Mouse (Mus musculus): Measurements from ENCODE around the gene Slc22a15. TPM values are rescaled to one million over a fixed set of nuclear protein-coding genes. Genes with fewer than 3 reads are reported as not detected.
A peak's percentile ranks its signal among the peaks of the same experiment; 100 is the strongest.

Slc22a15 gene
- total and polyA plus RNA-seq, 2 experiments from 2014 or later, result 5.3 to 9.8 TPM

- DNase-seq (peak; percentile 26), ATAC-seq (peak; percentile 51; the same call in 1 of the 2 replicates)
- Histone ChIP-seq H3K9ac (no peak overlapping the region), H3K4me2 (ENCODE audit: low read depth) (no peak overlapping the region), H3K9me3 (ENCODE audit: low read length) (no peaks in the 10 kb centered on the region), H3K27me3 (ENCODE audit: insufficient read depth, low read length) (no peaks in the 10 kb centered on the region), H3K27ac (ENCODE audit: low read depth, low read length) (no peak overlapping the region), H3K4me1 (ENCODE audit: insufficient read depth) (no peaks in the 10 kb centered on the region), H3K36me3 (ENCODE audit: insufficient read depth) (peaks cover 7% of the 10 kb centered on the region; the same call in 1 of the 2 replicates), H3K4me3 (ENCODE audit: low read depth, low read length) (no peak overlapping the region)
- WGBS, result 78% methylated on average over 7 of the region's 7 CpGs
- no peak for TF ChIP-seq CTCF (IDR thresholded peaks at IDR 0.05; ENCODE audit: low read depth)
These were observed 51.1 kb downstream of the Slc22a15 start for GRCm38 (mm10) chr3:101873061-101873675.

GRCm38 (mm10) chr3:101871951-101872350 is 52.3 kb downstream of the Slc22a15 start:
- H3K27me3 ChIP-seq (ENCODE audit: insufficient read depth, low read length), result no peaks in the 10 kb centered on the region
- 88% methylated on average over 9 of the region's 9 CpGs for WGBS
- no peak overlapping the region for H3K9ac ChIP-seq
- H3K4me3 ChIP-seq (ENCODE audit: low read depth, low read length), result no peak overlapping the region
- no peaks in the 10 kb centered on the region for H3K9me3 ChIP-seq (ENCODE audit: low read length)
- H3K4me2 ChIP-seq (ENCODE audit: low read depth), result no peak overlapping the region
- no peak for TF ChIP-seq CTCF (IDR thresholded peaks at IDR 0.05; ENCODE audit: low read depth)
- H3K36me3 ChIP-seq (ENCODE audit: insufficient read depth), result peaks cover 3% of the 10 kb centered on the region; the same call in 1 of the 2 replicates
- H3K27ac ChIP-seq (ENCODE audit: low read depth, low read length), result no peak overlapping the region
- DNase-seq (no peak), ATAC-seq (no peak)
- no peaks in the 10 kb centered on the region for H3K4me1 ChIP-seq (ENCODE audit: insufficient read depth)

- ATAC-seq (no peak), DNase-seq (no peak)
- TF ChIP-seq CTCF (IDR thresholded peaks at IDR 0.05; ENCODE audit: low read depth), result no peak
- Histone ChIP-seq H3K4me1 (ENCODE audit: insufficient read depth) (no peaks in the 10 kb centered on the region), H3K4me3 (ENCODE audit: low read depth, low read length) (no peak overlapping the region), H3K36me3 (ENCODE audit: insufficient read depth) (peaks cover 13% of the 10 kb centered on the region), H3K27me3 (ENCODE audit: insufficient read depth, low read length) (no peaks in the 10 kb centered on the region), H3K4me2 (ENCODE audit: low read depth) (no peak overlapping the region), H3K27ac (ENCODE audit: low read depth, low read length) (no peak overlapping the region), H3K9me3 (ENCODE audit: low read length) (no peaks in the 10 kb centered on the region), H3K9ac (no peak overlapping the region)
- WGBS, result 55% methylated on average over 4 of the region's 4 CpGs
These were observed 57.2 kb downstream of the Slc22a15 start for GRCm38 (mm10) chr3:101867001-101867421.

- no peak overlapping the region for H3K9ac ChIP-seq
- no peak for DNase-seq
- ATAC-seq, result no peak
- no peaks in the 10 kb centered on the region for H3K9me3 ChIP-seq (ENCODE audit: low read length)
- H3K36me3 ChIP-seq (ENCODE audit: insufficient read depth), result peaks cover 24% of the 10 kb centered on the region
- 63% methylated on average over 3 of the region's 3 CpGs for WGBS
- H3K4me1 ChIP-seq (ENCODE audit: insufficient read depth), result no peaks in the 10 kb centered on the region
- H3K27ac ChIP-seq (ENCODE audit: low read depth, low read length), result no peak overlapping the region
- H3K4me2 ChIP-seq (ENCODE audit: low read depth), result no peak overlapping the region
- no peak overlapping the region for H3K4me3 ChIP-seq (ENCODE audit: low read depth, low read length)
- H3K27me3 ChIP-seq (ENCODE audit: insufficient read depth, low read length), result no peaks in the 10 kb centered on the region
- TF ChIP-seq CTCF (IDR thresholded peaks at IDR 0.05; ENCODE audit: low read depth), result no peak
These were observed 62.4 kb downstream of the Slc22a15 start for GRCm38 (mm10) chr3:101861856-101862255.

GRCm38 (mm10) chr3:101860151-101860550 is 64.1 kb downstream of the Slc22a15 start:
- no peaks in the 10 kb centered on the region for H3K9me3 ChIP-seq (ENCODE audit: low read length)
- 72% methylated on average over 7 of the region's 7 CpGs for WGBS
- no peak overlapping the region for H3K9ac ChIP-seq
- no peak overlapping the region for H3K27ac ChIP-seq (ENCODE audit: low read depth, low read length)
- H3K4me2 ChIP-seq (ENCODE audit: low read depth), result no peak overlapping the region
- TF ChIP-seq CTCF (IDR thresholded peaks at IDR 0.05; ENCODE audit: low read depth), result no peak
- H3K27me3 ChIP-seq (ENCODE audit: insufficient read depth, low read length), result no peaks in the 10 kb centered on the region
- no peak overlapping the region for H3K4me3 ChIP-seq (ENCODE audit: low read depth, low read length)
- DNase-seq, result no peak
- peaks cover 24% of the 10 kb centered on the region for H3K36me3 ChIP-seq (ENCODE audit: insufficient read depth)
- H3K4me1 ChIP-seq (ENCODE audit: insufficient read depth), result no peaks in the 10 kb centered on the region
- ATAC-seq, result no peak

GRCm38 (mm10) chr3:101859740-101860139 is 64.5 kb downstream of the Slc22a15 start:
- no peaks in the 10 kb centered on the region for H3K4me1 ChIP-seq (ENCODE audit: insufficient read depth)
- WGBS, result 27% methylated on average over 7 of the region's 7 CpGs
- TF ChIP-seq CTCF (IDR thresholded peaks at IDR 0.05; ENCODE audit: low read depth), result no peak
- no peak for DNase-seq
- no peak; the same call in 1 of the 2 replicates for ATAC-seq
- peaks cover 24% of the 10 kb centered on the region for H3K36me3 ChIP-seq (ENCODE audit: insufficient read depth)
- H3K9ac ChIP-seq, result no peak overlapping the region
- H3K4me3 ChIP-seq (ENCODE audit: low read depth, low read length), result no peak overlapping the region
- no peak overlapping the region for H3K4me2 ChIP-seq (ENCODE audit: low read depth)
- H3K27me3 ChIP-seq (ENCODE audit: insufficient read depth, low read length), result no peaks in the 10 kb centered on the region
- no peaks in the 10 kb centered on the region for H3K9me3 ChIP-seq (ENCODE audit: low read length)
- H3K27ac ChIP-seq (ENCODE audit: low read depth, low read length), result no peak overlapping the region

GRCm38 (mm10) chr3:101854075-101854474 is 70.2 kb downstream of the Slc22a15 start:
- Histone ChIP-seq H3K4me3 (ENCODE audit: low read depth, low read length) (no peak overlapping the region), H3K9me3 (ENCODE audit: low read length) (no peaks in the 10 kb centered on the region), H3K4me1 (ENCODE audit: insufficient read depth) (no peaks in the 10 kb centered on the region), H3K36me3 (ENCODE audit: insufficient read depth) (no peaks in the 10 kb centered on the region), H3K27ac (ENCODE audit: low read depth, low read length) (no peak overlapping the region), H3K4me2 (ENCODE audit: low read depth) (no peak overlapping the region), H3K9ac (no peak overlapping the region), H3K27me3 (ENCODE audit: insufficient read depth, low read length) (no peaks in the 10 kb centered on the region)
- WGBS, result 69% methylated on average over 1 of the region's 1 CpGs
- no peak for ATAC-seq
- TF ChIP-seq CTCF (IDR thresholded peaks at IDR 0.05; ENCODE audit: low read depth), result no peak
- no peak for DNase-seq

Data from forebrain, postnatal 0 days (tissue).